Mouse (Mus musculus): Measurements from ENCODE around the gene St6galnac1. TPM values are rescaled to one million over a fixed set of nuclear protein-coding genes. Genes with fewer than 3 reads are reported as not detected.

St6galnac1 gene
- polyA plus RNA-seq, 1 experiment from 2014 or later, result not detected

- Histone ChIP-seq H3K4me3 (ENCODE audit: low read depth, low read length) (no peak overlapping the region), H3K4me2 (ENCODE audit: low read length) (no peak overlapping the region), H3K27me3 (replicated peaks; ENCODE audit: control insufficient read depth, insufficient read depth, low read length) (no peaks in the 10 kb centered on the region), H3K9ac (ENCODE audit: low read length) (no peak overlapping the region), H3K9me3 (ENCODE audit: control insufficient read depth, low read length) (no peaks in the 10 kb centered on the region), H3K4me1 (replicated peaks; ENCODE audit: control insufficient read depth, insufficient read depth, low read length) (no peaks in the 10 kb centered on the region), H3K36me3 (ENCODE audit: control insufficient read depth, insufficient read depth, low read length) (no peaks in the 10 kb centered on the region), H3K27ac (ENCODE audit: low read depth) (no peak overlapping the region)
- DNase-seq (ENCODE audit: low spot score), result no peak
- no peak for ATAC-seq (replicated peaks; ENCODE audit: low FRiP score, low TSS enrichment, low read depth)
- WGBS, result 65% methylated on average over 5 of the region's 5 CpGs
These were observed 25.8 kb upstream of the St6galnac1 start for GRCm38 (mm10) chr11:116801106-116801505.

- Histone ChIP-seq H3K27ac (ENCODE audit: low read depth) (no peak overlapping the region), H3K4me3 (ENCODE audit: low read depth, low read length) (no peak overlapping the region), H3K27me3 (replicated peaks; ENCODE audit: control insufficient read depth, insufficient read depth, low read length) (no peaks in the 10 kb centered on the region), H3K4me2 (ENCODE audit: low read length) (no peak overlapping the region), H3K4me1 (replicated peaks; ENCODE audit: control insufficient read depth, insufficient read depth, low read length) (no peaks in the 10 kb centered on the region), H3K36me3 (ENCODE audit: control insufficient read depth, insufficient read depth, low read length) (no peaks in the 10 kb centered on the region), H3K9me3 (ENCODE audit: control insufficient read depth, low read length) (no peaks in the 10 kb centered on the region), H3K9ac (ENCODE audit: low read length) (no peak overlapping the region)
- ATAC-seq (replicated peaks; ENCODE audit: low FRiP score, low TSS enrichment, low read depth) (no peak), DNase-seq (ENCODE audit: low spot score) (no peak)
- WGBS, result 85% methylated on average over 5 of the region's 5 CpGs
These were observed 24.1 kb upstream of the St6galnac1 start for GRCm38 (mm10) chr11:116799364-116799763.

- no peaks in the 10 kb centered on the region for H3K27me3 ChIP-seq (replicated peaks; ENCODE audit: control insufficient read depth, insufficient read depth, low read length)
- DNase-seq (ENCODE audit: low spot score), result no peak
- H3K4me2 ChIP-seq (ENCODE audit: low read length), result no peak overlapping the region
- H3K36me3 ChIP-seq (ENCODE audit: control insufficient read depth, insufficient read depth, low read length), result no peaks in the 10 kb centered on the region
- no peak for ATAC-seq (replicated peaks; ENCODE audit: low FRiP score, low TSS enrichment, low read depth)
- H3K27ac ChIP-seq (ENCODE audit: low read depth), result no peak overlapping the region
- 85% methylated on average over 10 of the region's 10 CpGs for WGBS
- H3K9ac ChIP-seq (ENCODE audit: low read length), result no peak overlapping the region
- no peaks in the 10 kb centered on the region for H3K9me3 ChIP-seq (ENCODE audit: control insufficient read depth, low read length)
- H3K4me1 ChIP-seq (replicated peaks; ENCODE audit: control insufficient read depth, insufficient read depth, low read length), result 0 out of 2 replicates have a peak, but pooled peaks cover 8% of the 10 kb centered on the region
- H3K4me3 ChIP-seq (ENCODE audit: low read depth, low read length), result no peak overlapping the region
These were observed 8.9 kb upstream of the St6galnac1 start for GRCm38 (mm10) chr11:116784221-116784620.

- no peak for DNase-seq (ENCODE audit: low spot score)
- no peaks in the 10 kb centered on the region for H3K36me3 ChIP-seq (ENCODE audit: control insufficient read depth, insufficient read depth, low read length)
- WGBS, result 41% methylated on average over 9 of the region's 9 CpGs
- no peak overlapping the region for H3K27ac ChIP-seq (ENCODE audit: low read depth)
- no peak overlapping the region for H3K4me3 ChIP-seq (ENCODE audit: low read depth, low read length)
- H3K4me1 ChIP-seq (replicated peaks; ENCODE audit: control insufficient read depth, insufficient read depth, low read length), result 0 out of 2 replicates have a peak, but pooled peaks cover 8% of the 10 kb centered on the region
- no peaks in the 10 kb centered on the region for H3K27me3 ChIP-seq (replicated peaks; ENCODE audit: control insufficient read depth, insufficient read depth, low read length)
- no peaks in the 10 kb centered on the region for H3K9me3 ChIP-seq (ENCODE audit: control insufficient read depth, low read length)
- no peak overlapping the region for H3K4me2 ChIP-seq (ENCODE audit: low read length)
- ATAC-seq (replicated peaks; ENCODE audit: low FRiP score, low TSS enrichment, low read depth), result no peak
- H3K9ac ChIP-seq (ENCODE audit: low read length), result no peak overlapping the region
These were observed 7.4 kb upstream of the St6galnac1 start for GRCm38 (mm10) chr11:116782737-116783145.

- Histone ChIP-seq H3K27me3 (replicated peaks; ENCODE audit: control insufficient read depth, insufficient read depth, low read length) (no peaks in the 10 kb centered on the region), H3K4me1 (replicated peaks; ENCODE audit: control insufficient read depth, insufficient read depth, low read length) (no peaks in the 10 kb centered on the region), H3K27ac (ENCODE audit: low read depth) (no peak overlapping the region), H3K4me2 (ENCODE audit: low read length) (no peak overlapping the region), H3K4me3 (ENCODE audit: low read depth, low read length) (no peak overlapping the region), H3K36me3 (ENCODE audit: control insufficient read depth, insufficient read depth, low read length) (no peaks in the 10 kb centered on the region), H3K9ac (ENCODE audit: low read length) (no peak overlapping the region), H3K9me3 (ENCODE audit: control insufficient read depth, low read length) (no peaks in the 10 kb centered on the region)
- 69% methylated on average over 2 of the region's 2 CpGs for WGBS
- no peak for DNase-seq (ENCODE audit: low spot score)
- ATAC-seq (replicated peaks; ENCODE audit: low FRiP score, low TSS enrichment, low read depth), result no peak
These were observed 2.1 kb downstream of the St6galnac1 start for GRCm38 (mm10) chr11:116773205-116773604.

- no peak overlapping the region for H3K9ac ChIP-seq (ENCODE audit: low read length)
- no peaks in the 10 kb centered on the region for H3K9me3 ChIP-seq (ENCODE audit: control insufficient read depth, low read length)
- no peak for DNase-seq (ENCODE audit: low spot score)
- H3K27me3 ChIP-seq (replicated peaks; ENCODE audit: control insufficient read depth, insufficient read depth, low read length), result no peaks in the 10 kb centered on the region
- no peak overlapping the region for H3K4me2 ChIP-seq (ENCODE audit: low read length)
- no peak for ATAC-seq (replicated peaks; ENCODE audit: low FRiP score, low TSS enrichment, low read depth)
- no peaks in the 10 kb centered on the region for H3K36me3 ChIP-seq (ENCODE audit: control insufficient read depth, insufficient read depth, low read length)
- WGBS, result 84% methylated on average over 5 of the region's 5 CpGs
- H3K4me3 ChIP-seq (ENCODE audit: low read depth, low read length), result no peak overlapping the region
- no peak overlapping the region for H3K27ac ChIP-seq (ENCODE audit: low read depth)
- no peaks in the 10 kb centered on the region for H3K4me1 ChIP-seq (replicated peaks; ENCODE audit: control insufficient read depth, insufficient read depth, low read length)
These were observed 5.4 kb downstream of the St6galnac1 start for GRCm38 (mm10) chr11:116769873-116770272.

GRCm38 (mm10) chr11:116764946-116765345 is 10.4 kb downstream of the St6galnac1 start:
- H3K4me2 ChIP-seq (ENCODE audit: low read length), result no peak overlapping the region
- ATAC-seq (replicated peaks; ENCODE audit: low FRiP score, low TSS enrichment, low read depth), result no peak
- no peak overlapping the region for H3K9ac ChIP-seq (ENCODE audit: low read length)
- no peaks in the 10 kb centered on the region for H3K27me3 ChIP-seq (replicated peaks; ENCODE audit: control insufficient read depth, insufficient read depth, low read length)
- H3K36me3 ChIP-seq (ENCODE audit: control insufficient read depth, insufficient read depth, low read length), result no peaks in the 10 kb centered on the region
- no peaks in the 10 kb centered on the region for H3K4me1 ChIP-seq (replicated peaks; ENCODE audit: control insufficient read depth, insufficient read depth, low read length)
- WGBS, result 96% methylated on average over 2 of the region's 2 CpGs
- DNase-seq (ENCODE audit: low spot score), result no peak
- no peak overlapping the region for H3K27ac ChIP-seq (ENCODE audit: low read depth)
- no peak overlapping the region for H3K4me3 ChIP-seq (ENCODE audit: low read depth, low read length)
- H3K9me3 ChIP-seq (ENCODE audit: control insufficient read depth, low read length), result no peaks in the 10 kb centered on the region

- no peaks in the 10 kb centered on the region for H3K36me3 ChIP-seq (ENCODE audit: control insufficient read depth, insufficient read depth, low read length)
- H3K27ac ChIP-seq (ENCODE audit: low read depth), result no peak overlapping the region
- no peaks in the 10 kb centered on the region for H3K4me1 ChIP-seq (replicated peaks; ENCODE audit: control insufficient read depth, insufficient read depth, low read length)
- 92% methylated on average over 7 of the region's 7 CpGs for WGBS
- no peak overlapping the region for H3K4me3 ChIP-seq (ENCODE audit: low read depth, low read length)
- ATAC-seq (replicated peaks; ENCODE audit: low FRiP score, low TSS enrichment, low read depth) (no peak), DNase-seq (ENCODE audit: low spot score) (no peak)
- H3K4me2 ChIP-seq (ENCODE audit: low read length), result no peak overlapping the region
- H3K27me3 ChIP-seq (replicated peaks; ENCODE audit: control insufficient read depth, insufficient read depth, low read length), result no peaks in the 10 kb centered on the region
- H3K9ac ChIP-seq (ENCODE audit: low read length), result no peak overlapping the region
- no peaks in the 10 kb centered on the region for H3K9me3 ChIP-seq (ENCODE audit: control insufficient read depth, low read length)
These were observed 11.0 kb downstream of the St6galnac1 start for GRCm38 (mm10) chr11:116764346-116764745.

GRCm38 (mm10) chr11:116755191-116755590 is 20.1 kb downstream of the St6galnac1 start:
- H3K4me1 ChIP-seq (replicated peaks; ENCODE audit: control insufficient read depth, insufficient read depth, low read length), result no peaks in the 10 kb centered on the region
- no peaks in the 10 kb centered on the region for H3K36me3 ChIP-seq (ENCODE audit: control insufficient read depth, insufficient read depth, low read length)
- DNase-seq (ENCODE audit: low spot score), result no peak
- no peak overlapping the region for H3K27ac ChIP-seq (ENCODE audit: low read depth)
- no peak for ATAC-seq (replicated peaks; ENCODE audit: low FRiP score, low TSS enrichment, low read depth)
- 68% methylated on average over 4 of the region's 4 CpGs for WGBS
- H3K9ac ChIP-seq (ENCODE audit: low read length), result no peak overlapping the region
- H3K4me3 ChIP-seq (ENCODE audit: low read depth, low read length), result no peak overlapping the region
- no peaks in the 10 kb centered on the region for H3K27me3 ChIP-seq (replicated peaks; ENCODE audit: control insufficient read depth, insufficient read depth, low read length)
- no peak overlapping the region for H3K4me2 ChIP-seq (ENCODE audit: low read length)
- no peaks in the 10 kb centered on the region for H3K9me3 ChIP-seq (ENCODE audit: control insufficient read depth, low read length)
